Mouse (Mus musculus) ES-Bruce4 (cell line): ENCODE results near the gene Olfr314. TPM values are rescaled to one million over a fixed set of nuclear protein-coding genes. Genes with fewer than 3 reads are reported as not detected.
"Not testable (repeated sequence)": the region's sequence is repeated elsewhere in the genome, so short reads cannot be mapped to it uniquely, and the experiment has no call there.

Experiments used
- H3K27ac ChIP-seq: 2 replicates; pipeline ENCODE4 v1.5.1; 2012; ENCODE audit warnings: low read length, inconsistent platforms; ENCODE audit not compliant: insufficient read depth
- H3K27me3 ChIP-seq: 2 replicates; pipeline ENCODE4 v1.6.1; 2012; ENCODE audit warnings: mild to moderate bottlenecking, low read length, inconsistent platforms; ENCODE audit not compliant: control insufficient read depth, poor library complexity, insufficient read depth, severe bottlenecking
- H3K36me3 ChIP-seq: 2 replicates; pipeline ENCODE4 v1.6.1; 2012; ENCODE audit warnings: inconsistent platforms, mild to moderate bottlenecking, low read length, moderate library complexity; ENCODE audit not compliant: control insufficient read depth, poor library complexity, insufficient read depth, severe bottlenecking
- H3K4me1 ChIP-seq: one replicate; pipeline ENCODE4 v1.8.1; 2011; ENCODE audit warnings: low read length; ENCODE audit not compliant: control insufficient read depth, insufficient read depth
- H3K4me3 ChIP-seq: 2 replicates; pipeline ENCODE4 v1.5.1; 2011; ENCODE audit warnings: low read depth, mild to moderate bottlenecking, low read length
- H3K9ac ChIP-seq: 2 replicates; pipeline ENCODE4 v1.6.1; 2012; ENCODE audit warnings: low read depth, mild to moderate bottlenecking, inconsistent platforms; ENCODE audit not compliant: poor library complexity, severe bottlenecking
- H3K9me3 ChIP-seq: replicated peaks from 2 replicates; pipeline ENCODE4 v1.6.1; 2012; ENCODE audit warnings: mild to moderate bottlenecking, low read length, inconsistent platforms; ENCODE audit not compliant: control insufficient read depth, poor library complexity, insufficient read depth, severe bottlenecking
- CTCF ChIP-seq: IDR thresholded peaks from one replicate; pipeline ENCODE4 v1.8.1; 2011; ENCODE audit warnings: low read depth, low read length
- EP300 ChIP-seq: IDR thresholded peaks from 2 replicates; pipeline ENCODE4 v1.6.1; 2011; ENCODE audit warnings: low read depth, low read length; ENCODE audit not compliant: insufficient read depth
- POLR2A ChIP-seq: IDR thresholded peaks from one replicate; pipeline ENCODE4 v1.8.1; 2011; ENCODE audit warnings: low read length; ENCODE audit not compliant: insufficient read depth
- polyA plus RNA-seq: library from polyadenylated mRNA; stranded (reverse); fragments of >200 nt; gene quantifications from 2 replicates; pipeline ENCODE4 v1.2.4, GENCODE M21; 2011; ENCODE audit warnings: low read depth; ENCODE audit not compliant: missing spikeins, insufficient read depth, insufficient read length

Olfr314 gene
- polyA plus RNA-seq, 1 experiment, result not detected

DNA sequence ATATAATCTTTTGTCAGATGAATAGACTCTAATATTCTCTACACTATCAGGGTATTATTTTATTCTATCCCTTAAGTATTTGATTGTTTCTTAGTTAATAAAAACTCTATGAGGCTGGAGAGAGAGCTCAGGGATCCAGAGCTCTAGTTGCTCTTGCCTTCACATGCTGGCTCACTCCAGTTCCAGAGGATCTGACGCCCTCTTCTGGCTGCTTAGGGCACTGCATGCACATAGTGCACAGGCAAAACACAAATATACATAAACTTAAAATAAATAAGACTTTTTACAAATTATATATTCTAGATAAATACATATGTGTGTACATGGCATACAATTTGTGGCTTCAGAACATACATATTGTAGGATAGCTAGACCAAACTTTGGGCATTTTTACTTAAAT is 29.2 kb downstream of the Olfr314 start:
- no peaks in the 10 kb centered on the region for H3K4me1 ChIP-seq
- H3K27me3 ChIP-seq, result no peaks in the 10 kb centered on the region
- no peak overlapping the region for H3K4me3 ChIP-seq
- H3K9ac ChIP-seq, result no peak overlapping the region
- H3K9me3 ChIP-seq, result no peaks in the 10 kb centered on the region; the same call in 1 of the 2 replicates
- TF ChIP-seq POLR2A, result no peak
- TF ChIP-seq CTCF, result peak; percentile 69
- no peak overlapping the region for H3K27ac ChIP-seq
- no peaks in the 10 kb centered on the region for H3K36me3 ChIP-seq

DNA sequence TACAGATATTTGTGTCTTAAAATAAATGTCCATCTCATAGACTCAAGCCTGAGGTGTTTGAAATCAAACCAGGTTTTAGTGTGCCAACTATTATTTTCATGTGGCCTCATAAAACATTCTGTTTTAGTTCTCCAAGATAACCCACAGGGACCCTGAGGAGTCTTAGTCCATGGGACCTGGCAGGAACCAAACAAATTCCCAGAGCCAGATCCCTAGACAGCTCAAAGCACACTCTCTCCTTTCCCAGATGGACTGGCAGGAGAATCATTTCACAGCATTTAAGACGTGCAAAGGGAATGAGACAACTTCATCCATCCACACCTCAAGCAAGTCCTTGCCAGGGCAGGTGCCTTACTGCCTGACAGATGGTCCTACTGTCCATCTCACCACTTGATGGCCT is 31.9 kb downstream of the Olfr314 start, which contains the start of gene Olfr313:
TSS of gene Olfr313 (plus strand) at position 301 of the 400 bp plus-strand sequence.
- H3K9ac ChIP-seq, H3K4me3 ChIP-seq, H3K36me3 ChIP-seq, H3K27me3 ChIP-seq, H3K9me3 ChIP-seq, H3K27ac ChIP-seq, H3K4me1 ChIP-seq: not testable (repeated sequence)

DNA sequence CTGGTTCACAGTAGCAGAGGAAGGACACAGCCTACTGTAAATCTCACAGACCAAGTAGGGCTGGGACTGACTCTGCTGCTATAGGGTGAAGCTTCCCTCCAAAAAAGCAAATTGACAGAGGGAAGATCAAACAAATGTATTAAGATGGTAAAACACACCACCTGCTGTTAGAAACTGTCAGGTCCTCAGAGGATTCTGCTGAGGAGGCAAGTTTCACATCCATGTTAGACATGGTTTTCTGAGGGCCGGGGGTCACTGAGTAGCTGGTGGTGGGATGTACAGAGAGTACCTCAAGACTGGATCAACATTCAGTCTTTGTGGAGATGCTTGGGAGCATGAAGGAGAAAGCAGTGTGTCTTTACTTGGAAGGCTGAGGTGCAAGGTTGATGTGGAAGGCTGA is 32.9 kb downstream of the Olfr314 start:
- Histone ChIP-seq H3K9ac (no peak overlapping the region), H3K27me3 (no peaks in the 10 kb centered on the region), H3K4me3 (no peak overlapping the region), H3K27ac (no peak overlapping the region), H3K4me1 (no peaks in the 10 kb centered on the region), H3K9me3 (no peaks in the 10 kb centered on the region; the same call in 1 of the 2 replicates), H3K36me3 (no peaks in the 10 kb centered on the region)
- TF ChIP-seq POLR2A (no peak), EP300 (no peak), CTCF (no peak)

DNA sequence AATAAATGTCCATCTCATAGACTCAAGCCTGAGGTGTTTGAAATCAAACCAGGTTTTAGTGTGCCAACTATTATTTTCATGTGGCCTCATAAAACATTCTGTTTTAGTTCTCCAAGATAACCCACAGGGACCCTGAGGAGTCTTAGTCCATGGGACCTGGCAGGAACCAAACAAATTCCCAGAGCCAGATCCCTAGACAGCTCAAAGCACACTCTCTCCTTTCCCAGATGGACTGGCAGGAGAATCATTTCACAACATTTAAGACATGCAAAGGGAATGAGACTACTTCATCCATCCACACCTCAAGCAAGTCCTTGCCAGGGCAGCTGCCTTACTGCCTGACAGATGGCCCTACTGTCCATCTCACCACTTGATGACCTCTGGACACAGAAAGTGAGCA is 46.2 kb downstream of the Olfr314 start, which contains the start of gene Olfr312:
TSS of gene Olfr312 (plus strand) at position 301 of the 400 bp plus-strand sequence.
- not testable (repeated sequence) for H3K4me1 ChIP-seq, H3K27me3 ChIP-seq, H3K27ac ChIP-seq, H3K4me3 ChIP-seq, H3K36me3 ChIP-seq, H3K9me3 ChIP-seq, H3K9ac ChIP-seq

DNA sequence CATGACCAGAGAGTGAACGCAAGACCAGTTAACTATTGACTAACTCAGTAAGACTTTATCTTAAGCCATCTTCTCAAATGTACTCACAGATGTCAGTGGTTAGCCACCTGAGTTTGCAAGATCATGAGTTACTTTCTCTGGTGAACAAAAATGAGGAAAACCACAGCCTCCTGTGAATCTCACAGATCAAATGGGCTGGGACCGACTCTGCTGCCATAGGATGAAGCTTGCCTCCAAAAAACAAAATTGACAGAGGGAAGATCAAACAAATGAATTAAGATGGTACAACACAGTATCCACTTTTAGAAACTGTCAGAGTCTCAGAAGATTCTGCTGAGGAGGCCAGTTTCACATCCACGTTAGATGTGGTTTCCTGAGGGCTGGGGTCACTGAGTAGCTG is 47.0 kb downstream of the Olfr314 start:
- H3K27ac ChIP-seq, result no peak overlapping the region
- no peak for TF ChIP-seq EP300
- no peak for TF ChIP-seq POLR2A
- no peak for TF ChIP-seq CTCF
- no peak overlapping the region for H3K9ac ChIP-seq

DNA sequence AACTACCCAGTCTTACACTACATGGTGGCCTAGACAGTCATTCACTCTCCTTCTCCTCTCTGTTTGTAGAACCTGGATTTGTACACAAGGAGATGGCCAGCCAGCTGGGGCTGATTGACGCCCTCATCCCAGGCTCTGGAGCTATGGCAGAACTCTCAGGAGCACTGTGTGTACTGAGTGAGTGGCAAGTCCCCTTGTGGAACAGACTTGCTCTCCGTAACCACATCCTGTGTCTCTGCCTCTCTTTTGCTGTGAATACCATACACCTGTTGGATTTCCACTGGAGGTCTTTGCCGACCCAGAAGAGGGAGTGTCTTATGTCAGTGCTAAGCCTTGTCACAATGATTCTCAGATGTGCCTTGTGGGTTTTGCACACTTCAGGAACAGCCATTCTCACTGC is 49.8 kb downstream of the Olfr314 start:
- not testable (repeated sequence) for H3K4me1 ChIP-seq, H3K9ac ChIP-seq, H3K27ac ChIP-seq, H3K4me3 ChIP-seq, H3K36me3 ChIP-seq, H3K9me3 ChIP-seq, H3K27me3 ChIP-seq

More for the DNA sequence above, 47.0 kb downstream of the Olfr314 start:
- Histone ChIP-seq H3K4me3 (no peak overlapping the region), H3K36me3 (no peaks in the 10 kb centered on the region), H3K27me3 (no peaks in the 10 kb centered on the region), H3K4me1 (no peaks in the 10 kb centered on the region), H3K9me3 (no peaks in the 10 kb centered on the region)

Other genes starting within 250 kb of the Olfr314 start
- gene Olfr330, start 248.1 kb upstream of the Olfr314 start, polyA plus RNA-seq, result not detected in 2 replicates
- gene Olfr329-ps, start 236.5 kb upstream of the Olfr314 start, polyA plus RNA-seq, result not detected in 2 replicates
- gene Olfr328, start 227.3 kb upstream of the Olfr314 start, polyA plus RNA-seq, result not detected in 2 replicates
- not detected in 2 replicates for gene Olfr224, start 212.4 kb upstream of the Olfr314 start, polyA plus RNA-seq
- not detected in 2 replicates for gene Olfr325, start 205.2 kb upstream of the Olfr314 start, polyA plus RNA-seq
- not detected in 2 replicates for gene Olfr324, start 187.8 kb upstream of the Olfr314 start, polyA plus RNA-seq
- not detected in 2 replicates for gene 2210407C18Rik, start 166.9 kb upstream of the Olfr314 start, polyA plus RNA-seq
- gene Olfr323, start 152.5 kb upstream of the Olfr314 start, polyA plus RNA-seq, result not detected in 2 replicates
- not detected in 2 replicates for gene Trim58, start 142.5 kb upstream of the Olfr314 start, polyA plus RNA-seq
- not detected in 2 replicates for gene Olfr322, start 124.2 kb upstream of the Olfr314 start, polyA plus RNA-seq
- not detected in 2 replicates for gene Olfr320, start 101.9 kb upstream of the Olfr314 start, polyA plus RNA-seq
- gene Olfr319, start 83.8 kb upstream of the Olfr314 start, polyA plus RNA-seq, result not detected in 2 replicates
- not detected in 2 replicates for gene Olfr318, start 58.9 kb upstream of the Olfr314 start, polyA plus RNA-seq
- not detected in 2 replicates for gene Olfr317, start 43.7 kb upstream of the Olfr314 start, polyA plus RNA-seq
- gene Olfr316, start 30.2 kb upstream of the Olfr314 start, polyA plus RNA-seq, result not detected in 2 replicates
- not detected in 2 replicates for gene Olfr315, start 9.8 kb upstream of the Olfr314 start, polyA plus RNA-seq
- not detected in 2 replicates for gene Fam183b, start 19.0 kb downstream of the Olfr314 start, polyA plus RNA-seq
- gene Olfr313, start 32.0 kb downstream of the Olfr314 start, polyA plus RNA-seq, result not detected in 2 replicates
- gene Olfr312, start 46.3 kb downstream of the Olfr314 start, polyA plus RNA-seq, result not detected in 2 replicates
- gene Olfr311, start 56.3 kb downstream of the Olfr314 start, polyA plus RNA-seq, result not detected in 2 replicates
- gene Gm12258, start 64.2 kb downstream of the Olfr314 start, polyA plus RNA-seq, result 3.2 and 5.2 TPM in 2 replicates
- 6.9 and 7.7 TPM in 2 replicates for gene 2810021J22Rik, start 84.3 kb downstream of the Olfr314 start, polyA plus RNA-seq
- 5.1 and 6.1 TPM in 2 replicates for gene Zfp39, start 121.3 kb downstream of the Olfr314 start, polyA plus RNA-seq
- gene Btnl10, start 135.0 kb downstream of the Olfr314 start, polyA plus RNA-seq, result not detected in 2 replicates
- gene Rnf187, start 156.0 kb downstream of the Olfr314 start, polyA plus RNA-seq, result 104 and 105 TPM in 2 replicates
- 7.7 and 8.0 TPM in 2 replicates for gene Hist3h2ba, start 166.0 kb downstream of the Olfr314 start, polyA plus RNA-seq
- gene Hist3h2a, start 171.7 kb downstream of the Olfr314 start, polyA plus RNA-seq, result 2.9 and 3.7 TPM in 2 replicates
- gene Trim17, start 171.7 kb downstream of the Olfr314 start, polyA plus RNA-seq, result not detected in 2 replicates
- 22.5 and 25.6 TPM in 2 replicates for gene Trim11, start 195.1 kb downstream of the Olfr314 start, polyA plus RNA-seq